Mouse (Mus musculus): Measurements from ENCODE around the gene Cdk12. TPM values are rescaled to one million over a fixed set of nuclear protein-coding genes. Genes with fewer than 3 reads are reported as not detected.

Cdk12 gene
- polyA plus RNA-seq, 1 experiment from 2014 or later: 20.0 TPM

DNA sequence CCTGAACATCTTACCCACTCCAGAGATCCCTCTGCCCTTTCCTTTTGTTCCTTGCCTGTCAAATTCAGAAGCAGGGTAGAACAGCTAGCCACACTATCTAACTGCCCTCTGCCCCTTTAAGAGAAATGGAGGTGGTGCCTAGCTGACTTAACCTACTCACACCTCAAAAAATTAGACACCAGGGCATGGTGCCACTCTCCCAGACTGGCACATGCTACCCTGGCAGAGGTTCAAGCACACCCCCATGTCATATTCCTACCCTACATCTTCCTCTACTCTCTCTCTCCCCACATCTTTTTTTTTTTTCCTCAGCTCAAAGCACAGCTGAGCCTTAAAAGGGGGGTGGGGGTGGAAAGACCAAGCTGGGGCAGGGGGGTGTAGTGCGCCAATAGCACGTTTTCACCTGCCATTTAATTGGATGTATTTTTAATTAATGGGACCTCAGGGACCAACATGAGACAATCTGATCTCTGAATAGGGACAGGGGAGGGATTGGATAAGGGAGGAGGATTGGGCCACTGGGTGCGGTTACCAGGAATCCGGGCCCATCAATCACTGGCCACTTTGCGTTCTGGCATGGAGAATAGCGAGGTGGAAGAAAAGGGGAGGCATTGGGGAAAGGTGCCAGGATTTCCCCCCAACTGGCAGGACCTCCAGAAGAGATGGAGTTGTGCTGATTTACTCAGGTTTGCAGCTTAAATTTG is 64.0 kb downstream of the Cdk12 start:
- Histone ChIP-seq H3K36me3 (replicated peaks) (peaks cover 41% of the 10 kb centered on the region), H3K9ac (no peak overlapping the region), H3K4me3 (replicated peaks) (no peak overlapping the region), H3K4me1 (no peaks in the 10 kb centered on the region; the same call in 1 of the 2 replicates), H3K4me2 (no peak overlapping the region), H3K27ac (peak overlapping the region; percentile 65; the same call in 1 of the 2 replicates), H3K27me3 (no peaks in the 10 kb centered on the region), H3K9me3 (no peaks in the 10 kb centered on the region)
- WGBS: 66% methylated on average over 6 of the region's 6 CpGs
- no peak for ATAC-seq (ENCODE audit: low FRiP score)

DNA sequence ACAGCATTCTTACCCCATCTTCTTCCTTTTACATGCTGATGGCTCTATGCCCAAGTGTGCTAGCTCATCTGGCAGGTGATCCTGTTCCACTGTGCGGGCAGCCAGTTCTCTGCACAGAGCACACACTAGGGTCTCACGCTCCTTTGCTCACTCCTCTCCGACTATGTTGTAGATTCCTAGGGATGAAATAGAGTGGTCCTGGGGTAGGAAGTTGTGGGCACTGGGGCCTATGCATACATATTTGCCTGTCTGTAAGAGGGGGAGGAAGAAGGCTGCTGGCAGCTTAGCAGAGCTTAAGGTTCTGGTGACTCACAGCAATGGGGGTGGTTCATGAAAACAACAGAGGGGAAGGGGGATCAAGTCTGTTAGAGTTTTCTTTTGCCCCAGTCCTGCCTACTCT is 67.2 kb downstream of the Cdk12 start:
- Histone ChIP-seq H3K27me3 (no peaks in the 10 kb centered on the region), H3K4me2 (no peak overlapping the region), H3K36me3 (replicated peaks) (peaks cover 63% of the 10 kb centered on the region), H3K9me3 (no peaks in the 10 kb centered on the region), H3K4me3 (replicated peaks) (no peak overlapping the region), H3K27ac (no peak overlapping the region), H3K4me1 (no peaks in the 10 kb centered on the region; the same call in 1 of the 2 replicates), H3K9ac (no peak overlapping the region)
- no peak for ATAC-seq (ENCODE audit: low FRiP score)
- WGBS: 92% methylated on average over 3 of the region's 3 CpGs

DNA sequence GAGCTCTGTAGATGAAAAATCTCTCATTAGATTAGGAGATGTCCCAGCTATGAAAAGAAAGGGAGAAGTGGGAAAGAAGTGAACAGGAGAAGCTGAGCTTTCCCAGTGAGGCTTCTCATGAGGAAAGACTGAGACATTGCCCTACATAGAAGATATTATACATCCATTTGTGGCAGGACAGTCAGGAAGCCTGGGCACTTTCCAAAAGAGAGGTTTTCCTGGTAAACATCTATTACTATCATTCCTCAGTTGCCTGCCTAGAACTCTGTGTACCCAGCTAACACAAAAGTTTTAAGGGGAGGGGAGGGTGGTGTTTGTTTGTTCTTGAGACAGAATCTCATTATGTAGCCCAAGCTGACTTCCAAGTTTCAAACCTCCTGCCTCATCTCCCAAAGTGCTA is 67.6 kb downstream of the Cdk12 start:
- no peak overlapping the region for H3K27ac ChIP-seq
- H3K4me2 ChIP-seq: no peak overlapping the region
- no peaks in the 10 kb centered on the region; the same call in 1 of the 2 replicates for H3K4me1 ChIP-seq
- no peaks in the 10 kb centered on the region for H3K9me3 ChIP-seq
- H3K27me3 ChIP-seq: no peaks in the 10 kb centered on the region
- no peak overlapping the region for H3K9ac ChIP-seq
- H3K36me3 ChIP-seq (replicated peaks): peaks cover 63% of the 10 kb centered on the region
- ATAC-seq (ENCODE audit: low FRiP score): no peak
- H3K4me3 ChIP-seq (replicated peaks): no peak overlapping the region

DNA sequence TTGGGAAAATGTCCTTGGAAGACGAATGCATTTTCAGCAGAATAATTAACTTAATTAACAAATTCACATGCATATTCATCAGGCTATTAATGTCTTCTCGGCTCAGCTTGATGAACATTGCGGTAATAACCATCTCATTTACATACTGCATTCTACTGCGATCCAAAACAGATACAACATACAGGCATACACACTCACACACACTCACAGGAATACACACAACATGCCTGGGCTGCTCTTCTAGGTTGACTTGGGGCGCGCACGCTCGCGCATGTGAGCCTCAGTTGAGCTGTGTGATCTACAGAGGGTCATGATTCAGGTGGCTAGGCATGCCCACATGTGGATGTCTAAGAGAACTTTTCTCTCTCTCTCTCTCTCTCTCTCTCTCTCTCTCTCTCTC is 80.9 kb downstream of the Cdk12 start:
- H3K4me2 ChIP-seq: peak overlapping the region; percentile 45
- no peak overlapping the region for H3K4me3 ChIP-seq (replicated peaks)
- peak overlapping the region; percentile 88 for H3K27ac ChIP-seq
- peaks cover 3% of the 10 kb centered on the region; the same call in 1 of the 2 replicates for H3K36me3 ChIP-seq (replicated peaks)
- H3K9me3 ChIP-seq: no peaks in the 10 kb centered on the region
- peaks cover 34% of the 10 kb centered on the region for H3K4me1 ChIP-seq
- no peak overlapping the region for H3K9ac ChIP-seq
- 17% methylated on average over 9 of the region's 9 CpGs for WGBS
- peak; percentile 76; the same call in 1 of the 2 replicates for ATAC-seq (ENCODE audit: low FRiP score)
- H3K27me3 ChIP-seq: no peaks in the 10 kb centered on the region

DNA sequence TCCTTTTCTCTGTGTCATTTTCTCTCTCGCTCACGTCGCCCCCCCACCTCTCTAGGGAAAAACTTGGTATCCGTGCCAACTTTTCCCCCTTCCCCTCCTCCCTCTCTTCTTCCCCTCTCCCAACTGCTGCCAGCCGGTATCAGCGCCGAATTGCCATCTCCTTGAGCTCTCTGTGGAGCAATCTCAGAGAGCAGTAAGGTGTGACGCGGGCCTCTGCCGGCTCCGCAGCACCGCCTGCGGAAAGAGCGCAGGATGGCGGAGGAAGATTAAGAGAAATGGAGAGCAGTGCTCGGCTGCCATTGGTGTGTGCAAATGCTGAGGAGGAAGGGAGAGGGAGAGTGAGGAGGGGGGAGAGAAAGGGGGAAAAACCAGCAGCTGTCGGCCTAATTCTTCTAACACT is 81.4 kb downstream of the Cdk12 start:
- Histone ChIP-seq H3K27ac (peak overlapping the region; percentile 88), H3K9me3 (no peaks in the 10 kb centered on the region), H3K9ac (peak overlapping the region; percentile 48; the same call in 1 of the 2 replicates), H3K4me3 (replicated peaks) (peak overlapping the region; percentile 20), H3K4me1 (peaks cover 34% of the 10 kb centered on the region), H3K36me3 (replicated peaks) (no peaks in the 10 kb centered on the region; the same call in 1 of the 2 replicates), H3K27me3 (peaks cover 3% of the 10 kb centered on the region; the same call in 1 of the 2 replicates), H3K4me2 (peak overlapping the region; percentile 45)
- ATAC-seq (ENCODE audit: low FRiP score): peak; percentile 79
- WGBS: 2% methylated on average over 14 of the region's 17 CpGs

DNA sequence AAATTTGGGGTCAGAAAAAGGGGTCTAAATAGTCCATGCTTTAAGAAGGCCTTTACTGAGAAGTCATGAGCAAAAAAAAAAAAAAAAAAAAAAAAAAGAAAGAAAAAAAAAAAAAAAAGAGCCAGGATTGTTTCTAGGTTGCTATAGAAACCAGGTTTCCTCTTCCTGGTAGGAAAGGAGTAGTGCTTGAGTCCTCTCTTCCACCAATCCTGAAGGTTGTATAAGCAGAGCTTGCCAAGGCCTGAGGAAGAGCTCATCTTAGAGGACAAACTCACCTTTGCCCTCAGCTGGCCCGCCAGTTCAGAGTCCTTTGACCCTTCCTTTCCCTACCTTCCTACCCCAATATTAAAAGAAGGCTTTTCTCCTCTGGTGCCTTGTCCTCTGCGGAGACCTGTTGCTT is 82.5 kb downstream of the Cdk12 start:
- no peak for ATAC-seq (ENCODE audit: low FRiP score)
- no peaks in the 10 kb centered on the region for H3K9me3 ChIP-seq
- peaks cover 42% of the 10 kb centered on the region for H3K4me1 ChIP-seq
- H3K27me3 ChIP-seq: peaks cover 5% of the 10 kb centered on the region; the same call in 1 of the 2 replicates
- H3K36me3 ChIP-seq (replicated peaks): no peaks in the 10 kb centered on the region
- 47% methylated on average over 2 of the region's 2 CpGs for WGBS
- no peak overlapping the region for H3K4me3 ChIP-seq (replicated peaks)
- H3K27ac ChIP-seq: no peak overlapping the region
- no peak overlapping the region for H3K4me2 ChIP-seq
- no peak overlapping the region for H3K9ac ChIP-seq

DNA sequence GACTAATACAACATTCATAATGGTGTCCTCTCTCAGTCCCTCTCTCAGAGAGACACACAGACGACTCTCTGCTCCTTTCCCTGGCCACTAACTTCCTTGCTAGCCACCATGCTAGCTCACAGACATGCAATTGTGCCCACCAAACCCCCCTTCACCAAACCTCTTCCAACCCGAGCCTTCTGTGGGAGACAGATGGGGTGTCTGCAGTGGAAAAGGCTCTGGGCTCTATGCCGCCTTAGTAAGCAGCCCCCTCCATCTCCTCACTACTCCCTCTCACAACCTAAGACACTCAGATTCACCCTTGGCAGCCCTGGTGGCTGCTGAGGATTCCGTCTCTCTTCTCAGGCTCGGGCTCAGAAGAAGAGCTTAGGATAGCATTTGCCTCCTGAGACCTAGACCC is 84.7 kb downstream of the Cdk12 start:
- H3K27me3 ChIP-seq: peaks cover 5% of the 10 kb centered on the region; the same call in 1 of the 2 replicates
- no peak overlapping the region for H3K4me3 ChIP-seq (replicated peaks)
- no peaks in the 10 kb centered on the region for H3K36me3 ChIP-seq (replicated peaks)
- no peaks in the 10 kb centered on the region for H3K9me3 ChIP-seq
- H3K4me2 ChIP-seq: no peak overlapping the region
- no peak for ATAC-seq (ENCODE audit: low FRiP score)
- H3K27ac ChIP-seq: peak overlapping the region; percentile 66; the same call in 1 of the 2 replicates
- H3K4me1 ChIP-seq: peaks cover 43% of the 10 kb centered on the region
- 51% methylated on average over 5 of the region's 5 CpGs for WGBS
- 0 out of 2 replicates have a peak overlapping the region, but pooled peaks have one; percentile 21 for H3K9ac ChIP-seq

DNA sequence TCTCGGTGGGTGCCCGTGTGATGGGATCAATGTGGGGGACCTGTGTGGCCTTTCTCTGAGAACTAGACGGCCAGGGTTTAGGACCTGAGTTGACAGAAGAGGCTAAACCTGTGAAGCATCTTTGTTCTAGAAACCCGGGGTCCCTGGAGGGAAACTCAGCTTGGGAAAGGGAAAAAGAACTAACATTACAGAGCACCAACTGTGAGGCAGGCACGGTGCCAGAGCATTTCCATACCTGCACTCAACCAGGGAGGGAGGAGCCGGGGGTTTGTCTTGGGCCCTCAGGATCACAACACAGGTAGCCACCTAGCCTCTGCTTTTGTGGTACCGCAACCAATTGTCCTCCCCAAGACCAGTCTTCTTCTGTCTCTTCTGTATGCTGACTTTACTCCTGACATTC is 85.1 kb downstream of the Cdk12 start:
- Histone ChIP-seq H3K27me3 (peaks cover 5% of the 10 kb centered on the region; the same call in 1 of the 2 replicates), H3K36me3 (replicated peaks) (no peaks in the 10 kb centered on the region), H3K27ac (peak overlapping the region; percentile 66; the same call in 1 of the 2 replicates), H3K9me3 (no peaks in the 10 kb centered on the region), H3K9ac (0 out of 2 replicates have a peak overlapping the region, but pooled peaks have one; percentile 21), H3K4me2 (no peak overlapping the region), H3K4me3 (replicated peaks) (no peak overlapping the region), H3K4me1 (peaks cover 39% of the 10 kb centered on the region)
- WGBS: 54% methylated on average over 7 of the region's 7 CpGs
- no peak for ATAC-seq (ENCODE audit: low FRiP score)

DNA sequence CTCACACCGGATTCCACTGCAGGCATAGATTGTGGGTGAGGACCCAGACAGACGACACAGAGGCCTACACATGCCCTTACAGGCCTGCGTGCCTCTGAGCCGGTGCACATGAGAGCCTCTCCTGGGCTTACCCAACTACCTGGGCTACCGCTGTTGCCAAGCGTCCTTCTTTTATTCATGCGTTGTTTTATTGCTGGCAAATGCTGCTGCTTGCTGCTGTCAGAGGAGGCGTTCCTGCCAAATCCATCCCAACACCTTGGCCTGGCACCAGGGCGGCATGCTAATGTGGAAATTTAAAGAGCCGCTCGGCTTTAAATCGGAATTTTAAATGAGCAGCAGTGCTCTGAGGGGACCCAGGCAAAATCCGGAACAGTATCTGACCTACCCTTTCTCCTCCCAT is 87.0 kb downstream of the Cdk12 start:
- Histone ChIP-seq H3K4me2 (no peak overlapping the region; the same call in 1 of the 2 replicates), H3K27me3 (peaks cover 11% of the 10 kb centered on the region), H3K4me1 (peaks cover 33% of the 10 kb centered on the region), H3K36me3 (replicated peaks) (no peaks in the 10 kb centered on the region), H3K9me3 (no peaks in the 10 kb centered on the region), H3K4me3 (replicated peaks) (no peak overlapping the region), H3K9ac (no peak overlapping the region), H3K27ac (peak overlapping the region; percentile 74)
- no peak for ATAC-seq (ENCODE audit: low FRiP score)
- whole genome bisulfite sequencing: 48% methylated on average over 13 of the region's 13 CpGs

DNA sequence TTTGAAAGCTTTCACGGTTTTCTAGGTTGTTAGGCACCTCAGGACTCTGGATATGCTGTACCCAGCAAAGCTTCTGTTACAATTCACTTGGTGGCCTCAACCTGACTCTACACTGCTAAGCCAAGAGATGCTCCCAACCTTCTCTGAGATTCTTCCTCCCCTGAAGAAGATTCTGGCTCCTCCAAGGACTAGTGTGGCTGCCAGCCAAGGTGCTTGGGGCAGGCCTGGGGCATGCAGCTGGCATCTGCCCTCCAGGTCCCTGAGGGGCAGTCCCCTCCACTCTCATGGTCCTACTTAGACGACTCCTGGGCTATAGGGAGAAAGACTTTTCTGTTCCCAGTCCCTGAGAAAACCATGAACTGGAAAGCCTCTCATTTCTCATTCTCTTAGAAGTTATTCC is 88.0 kb downstream of the Cdk12 start:
- no peaks in the 10 kb centered on the region for H3K36me3 ChIP-seq (replicated peaks)
- H3K9me3 ChIP-seq: no peaks in the 10 kb centered on the region
- H3K27ac ChIP-seq: no peak overlapping the region
- H3K9ac ChIP-seq: no peak overlapping the region
- no peak overlapping the region for H3K4me2 ChIP-seq
- ATAC-seq (ENCODE audit: low FRiP score): no peak
- 76% methylated on average over 2 of the region's 2 CpGs for WGBS
- H3K4me3 ChIP-seq (replicated peaks): no peak overlapping the region
- peaks cover 21% of the 10 kb centered on the region for H3K27me3 ChIP-seq
- H3K4me1 ChIP-seq: peaks cover 36% of the 10 kb centered on the region

DNA sequence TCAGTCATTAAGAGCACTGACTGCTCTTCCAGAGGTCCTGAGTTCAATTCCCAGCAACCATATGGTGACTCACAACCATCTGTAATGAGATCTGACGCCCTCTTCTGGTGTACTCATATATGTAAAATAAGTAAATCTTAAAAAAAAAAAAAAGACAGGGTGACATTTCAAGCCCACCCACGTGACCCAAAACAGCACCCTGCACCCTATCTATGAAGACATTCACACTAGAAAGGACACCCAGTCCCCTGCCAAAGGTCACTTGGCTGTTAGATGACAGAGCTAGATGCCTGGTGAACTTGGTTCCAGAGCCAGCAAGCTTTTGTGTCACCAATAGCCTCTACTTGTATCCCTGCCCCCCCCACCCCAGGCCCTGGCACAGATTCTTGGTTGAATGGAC is 90.2 kb downstream of the Cdk12 start:
- ATAC-seq (ENCODE audit: low FRiP score): no peak
- H3K9ac ChIP-seq: no peak overlapping the region
- H3K4me2 ChIP-seq: no peak overlapping the region
- H3K4me3 ChIP-seq (replicated peaks): no peak overlapping the region
- H3K4me1 ChIP-seq: peaks cover 49% of the 10 kb centered on the region
- no peaks in the 10 kb centered on the region for H3K9me3 ChIP-seq
- WGBS: 59% methylated on average over 2 of the region's 2 CpGs
- H3K27me3 ChIP-seq: peaks cover 37% of the 10 kb centered on the region
- H3K27ac ChIP-seq: no peak overlapping the region
- no peaks in the 10 kb centered on the region for H3K36me3 ChIP-seq (replicated peaks)

DNA sequence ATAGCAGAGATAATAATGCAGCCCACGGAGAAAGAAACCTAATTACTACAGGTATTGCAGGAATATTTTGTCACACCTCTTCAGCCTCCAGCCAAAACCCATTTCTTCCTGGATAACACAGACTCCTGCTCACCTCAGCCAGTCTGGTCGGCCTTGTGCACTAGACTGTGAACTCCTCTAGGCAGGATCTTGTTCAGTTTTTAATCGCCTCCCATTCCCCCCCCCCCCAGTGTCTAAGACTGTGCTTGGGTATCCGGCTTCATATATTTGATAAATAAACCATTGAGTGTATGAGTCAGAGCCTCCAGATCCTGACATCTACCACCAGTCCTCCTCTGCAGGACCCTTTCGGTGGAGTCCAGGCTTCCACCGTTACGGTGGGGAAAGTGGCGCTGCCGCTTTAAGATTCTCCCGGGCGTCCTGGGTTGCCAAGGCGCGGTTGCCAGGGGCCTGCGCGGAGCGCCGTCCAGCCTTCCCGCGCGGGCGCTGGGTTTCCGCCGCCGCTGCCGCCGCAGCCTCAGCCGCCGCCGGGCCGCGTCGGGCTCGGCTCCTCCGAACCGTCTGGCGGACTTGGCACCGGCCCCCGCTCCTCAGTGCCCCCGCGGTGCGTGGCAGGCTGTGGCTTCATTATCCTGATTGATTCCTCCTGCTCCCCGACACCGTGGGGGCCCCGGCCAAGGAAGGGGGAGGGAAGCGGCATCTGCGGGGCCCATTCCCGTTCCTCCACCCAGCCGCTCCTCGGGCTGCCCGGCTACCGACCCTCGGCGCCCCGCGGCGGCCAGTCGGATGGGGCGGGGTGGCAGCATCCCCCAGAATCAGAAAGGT is 91.5 kb downstream of the Cdk12 start:
- Histone ChIP-seq H3K36me3 (replicated peaks) (no peaks in the 10 kb centered on the region), H3K4me3 (replicated peaks) (peak overlapping the region; percentile 61), H3K27ac (peak overlapping the region; percentile 79), H3K4me1 (peaks cover 60% of the 10 kb centered on the region), H3K9me3 (no peaks in the 10 kb centered on the region), H3K27me3 (peaks cover 43% of the 10 kb centered on the region), H3K4me2 (peak overlapping the region; percentile 96), H3K9ac (peak overlapping the region; percentile 78)
- ATAC-seq (ENCODE audit: low FRiP score): peak; percentile 80
- 1% methylated on average over 58 of the region's 58 CpGs for WGBS
